Mouse (Mus musculus) ovary, adult 18-20 months (tissue): Measurements from ENCODE around the gene Gm10406.
"Not testable (repeated sequence)": the region's sequence is repeated elsewhere in the genome, so short reads cannot be mapped to it uniquely, and the experiment has no call there.

Experiments used
- DNase-seq: peaks from one replicate; pipeline ENCODE4 v3.0.0; 2022; ENCODE audit warnings: low spot score, mixed read lengths

Gene Gm10406

DNA sequence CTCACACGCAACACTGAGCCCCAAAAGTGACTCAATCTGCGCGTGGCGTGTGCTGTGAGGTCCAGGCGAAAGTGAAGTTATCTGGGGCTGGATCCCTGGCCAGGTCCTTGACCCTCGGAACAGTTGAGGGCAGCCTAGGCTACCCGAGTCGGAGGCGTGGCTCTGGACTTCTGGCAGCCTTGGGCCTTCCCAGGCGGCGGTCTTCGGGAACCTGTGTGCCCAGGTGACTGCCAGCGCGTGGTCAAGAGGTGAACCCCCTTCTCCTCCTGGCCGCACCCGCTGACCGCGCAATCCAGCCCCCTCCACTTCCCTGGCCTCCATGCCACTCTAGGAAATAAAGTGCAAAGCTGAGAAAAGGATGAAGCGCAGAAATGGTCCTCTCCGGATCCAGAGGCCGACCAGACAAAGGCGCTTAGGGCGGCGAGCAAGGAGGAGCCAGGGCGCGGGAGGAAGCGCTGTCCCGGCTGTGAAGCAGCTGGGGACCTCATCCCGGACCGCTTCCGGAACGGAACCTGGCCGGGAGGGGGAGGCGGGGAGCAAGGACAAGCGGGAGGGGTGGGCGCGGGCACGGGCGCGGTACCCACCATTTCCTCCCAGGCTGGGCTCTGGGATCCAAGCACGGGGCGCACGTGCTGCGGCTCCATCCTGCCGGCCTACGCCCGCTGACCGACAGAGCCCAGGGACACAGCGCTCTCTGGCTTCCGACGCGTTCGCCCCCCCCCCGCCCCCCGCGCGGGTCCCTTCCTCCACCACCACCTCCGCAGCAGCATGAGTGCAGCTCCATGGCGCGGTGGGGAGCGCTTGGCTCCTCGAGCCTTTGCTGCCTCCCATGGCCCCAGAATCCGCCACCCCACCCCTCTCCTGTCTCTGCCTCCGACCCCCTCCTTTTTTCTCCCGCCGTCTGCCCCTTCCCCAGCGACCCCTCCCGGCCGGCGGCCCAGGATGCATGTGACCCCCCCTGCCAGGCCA lies at the start of gene Gm10406:
TSS of gene Gm10406 (minus strand) at position 669 of the 969 bp plus-strand sequence.
- not testable (repeated sequence) for DNase-seq

DNA sequence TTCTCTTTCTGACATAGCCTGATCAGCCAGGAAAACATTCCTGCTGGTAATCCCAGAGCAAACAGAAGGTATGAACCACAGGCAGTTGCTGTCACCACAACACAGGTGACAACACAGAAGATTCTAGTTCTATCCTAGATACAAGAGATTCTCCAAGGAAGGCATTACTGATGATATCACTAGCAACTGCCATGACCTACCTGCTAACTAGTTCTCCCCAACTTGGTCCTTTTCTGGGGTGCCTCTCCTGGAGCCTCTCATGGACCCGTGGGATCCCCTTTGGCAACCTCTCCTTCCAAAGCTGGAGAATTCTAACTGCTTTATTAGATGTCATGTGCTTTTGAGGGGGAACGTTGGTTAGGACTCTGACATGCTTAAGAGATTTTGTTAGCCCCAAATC lies 17.6 kb upstream of the Gm10406 start, which contains the start of gene Gm3685:
TSS of gene Gm3685 (minus strand) at position 101 of the 400 bp plus-strand sequence.
- DNase-seq, result not testable (repeated sequence)

DNA sequence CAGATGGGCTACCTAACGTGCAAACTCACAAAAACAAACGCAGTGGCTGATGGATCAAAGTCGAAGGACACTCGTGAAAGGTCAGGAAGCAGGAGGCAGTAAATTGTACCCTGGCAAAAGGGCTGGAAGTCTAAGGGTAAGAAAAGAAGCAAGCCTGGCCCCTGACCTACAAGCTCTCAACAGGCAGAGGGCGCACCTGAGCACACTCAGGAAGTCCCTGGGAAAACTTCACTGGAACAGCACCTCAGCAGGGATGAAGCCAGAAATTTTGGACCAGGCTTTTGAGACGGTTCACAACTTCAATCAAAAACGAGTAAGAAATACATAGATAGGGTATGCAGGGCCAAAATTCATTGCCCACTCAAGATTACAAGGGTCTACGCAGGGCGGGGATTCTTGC lies 975 bp downstream of the Gm10406 start:
- DNase-seq, result not testable (repeated sequence)

DNA sequence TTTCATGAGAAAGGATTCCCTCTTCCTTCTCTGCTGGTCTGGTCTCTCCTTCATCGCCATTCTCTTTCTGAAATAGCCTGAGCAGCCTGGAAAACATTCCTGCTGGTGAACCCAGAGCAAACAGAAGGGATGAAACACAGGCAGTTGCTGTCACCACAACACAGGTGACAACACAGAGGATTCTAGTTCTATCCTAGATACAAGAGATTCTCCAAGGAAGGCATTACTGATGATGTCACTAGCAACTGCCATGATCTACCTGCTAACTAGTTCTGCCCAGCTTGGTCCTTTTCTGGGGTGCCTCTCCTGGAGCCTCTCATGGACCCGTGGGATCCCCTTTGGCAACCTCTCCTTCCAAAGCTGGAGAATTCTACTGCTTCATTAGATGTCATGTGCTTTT lies 53.5 kb downstream of the Gm10406 start, which contains the start of gene Gm6356:
TSS of gene Gm6356 (minus strand) at position 101 of the 400 bp plus-strand sequence.
- DNase-seq, result not testable (repeated sequence)
